Mouse (Mus musculus) lung, postnatal 14 days (tissue): ENCODE data around the gene Kbtbd13.
A peak's percentile ranks its signal among the peaks of the same experiment; 100 is the strongest.

Experiments used
- DNase-seq: peaks from one replicate; pipeline ENCODE4 v3.0.0; 2021

The Kbtbd13 gene

DNA sequence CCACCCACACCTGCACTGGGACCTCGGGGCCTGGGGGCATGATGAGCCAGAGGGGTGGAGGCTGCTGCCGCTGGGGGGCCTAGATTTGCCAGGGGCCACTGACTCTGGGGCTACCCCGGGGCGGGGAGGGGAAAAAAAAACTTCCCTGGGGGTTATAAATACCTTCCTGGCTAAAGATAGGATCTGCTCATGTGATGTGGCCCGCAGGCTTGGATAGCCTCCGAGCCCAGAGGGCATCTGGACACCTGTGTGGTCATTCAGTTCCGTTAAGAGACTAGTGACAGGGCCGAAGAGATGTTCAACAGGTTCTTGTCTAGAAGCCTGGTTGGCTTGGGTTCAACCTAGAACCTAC is at the start of gene Kbtbd13:
TSS of gene Kbtbd13 (minus strand) at position 40 of the 352 bp plus-strand sequence.
- DNase-seq, result no peak

DNA sequence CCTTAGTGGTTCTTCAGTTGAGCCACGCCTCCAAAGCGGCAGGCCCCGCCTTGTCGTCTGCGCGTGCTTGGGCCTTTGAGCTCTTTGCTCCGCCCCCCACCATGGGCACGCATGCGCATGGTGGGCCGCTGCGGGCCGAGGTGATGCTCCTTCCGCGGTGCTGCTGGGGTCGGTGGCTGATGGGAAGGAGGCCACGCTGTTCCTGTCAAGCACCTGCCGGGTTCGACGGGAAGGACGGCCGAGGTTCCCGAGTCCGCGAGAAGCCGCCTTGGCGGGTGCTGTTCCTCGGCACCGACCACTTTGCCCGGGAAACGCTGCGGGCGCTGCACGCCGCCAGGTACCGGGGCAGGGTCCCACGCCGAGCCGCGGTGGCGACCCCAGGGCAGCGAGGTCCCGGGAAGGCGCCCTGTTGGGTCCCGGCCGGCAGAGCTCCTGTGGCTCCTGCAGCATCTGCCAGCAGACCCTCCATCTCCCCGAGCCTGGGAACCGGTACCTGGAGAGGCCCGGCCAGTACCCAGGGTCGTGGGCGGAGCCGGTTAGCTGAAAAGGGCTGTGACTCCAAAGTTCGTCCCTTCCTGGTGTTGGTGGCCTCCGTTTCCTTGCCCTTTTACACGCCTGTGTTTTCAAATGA is 44.3 kb upstream of the Kbtbd13 start, which contains the start of gene Mtfmt:
TSS of gene Mtfmt (plus strand) at position 112 of the 631 bp plus-strand sequence.
- DNase-seq, result peak; percentile 95

- DNase-seq, result no peak
Observed at GRCm38 (mm10) chr9:65435211-65435610, 43.8 kb upstream of the Kbtbd13 start.

GRCm38 (mm10) chr9:65434140-65434539 is 42.7 kb upstream of the Kbtbd13 start:
- peak; percentile 49 for DNase-seq

DNA sequence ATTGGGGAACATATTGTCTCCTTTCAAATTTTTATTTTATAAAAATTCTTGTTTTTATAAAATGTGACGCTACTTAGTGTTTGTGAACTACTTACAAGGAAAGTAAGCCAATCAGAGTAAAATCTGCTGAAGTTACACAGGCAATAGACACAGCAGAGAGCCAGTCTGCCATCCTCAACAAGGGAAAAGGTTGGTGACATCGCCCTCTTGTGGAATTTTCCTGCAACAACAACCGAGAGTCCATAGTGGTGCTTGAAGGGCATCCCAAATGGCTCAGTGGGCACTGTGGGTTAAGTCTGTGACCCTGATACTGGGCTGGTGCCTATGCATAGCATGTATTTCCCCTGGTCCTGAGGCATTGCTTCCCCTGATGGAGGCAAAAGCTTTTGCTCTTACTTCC is 40.8 kb upstream of the Kbtbd13 start:
- DNase-seq, result peak; percentile 89

- DNase-seq, result no peak
Observed at GRCm38 (mm10) chr9:65430921-65431320, 39.5 kb upstream of the Kbtbd13 start.

GRCm38 (mm10) chr9:65430401-65430800 is 38.9 kb upstream of the Kbtbd13 start:
- no peak for DNase-seq

DNA sequence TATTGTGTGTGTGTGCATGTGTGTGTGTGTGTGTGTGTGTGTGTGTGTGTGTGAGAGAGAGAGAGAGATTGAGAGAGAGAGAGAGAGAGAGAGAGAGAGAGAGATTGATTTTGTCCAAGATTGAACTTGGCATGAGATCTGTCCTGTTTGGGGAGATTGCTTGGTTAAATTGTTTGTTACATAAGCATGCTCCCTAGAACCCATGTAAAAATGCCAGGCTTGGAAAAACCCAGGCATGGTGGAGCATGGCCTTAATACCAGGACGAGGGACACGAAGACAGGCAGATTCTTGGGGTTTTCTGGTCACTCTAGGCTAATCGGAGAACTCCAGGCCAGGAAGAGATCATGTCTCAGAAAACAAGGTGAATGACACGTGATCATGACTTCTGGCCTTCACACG is 36.6 kb upstream of the Kbtbd13 start:
- no peak for DNase-seq

DNA sequence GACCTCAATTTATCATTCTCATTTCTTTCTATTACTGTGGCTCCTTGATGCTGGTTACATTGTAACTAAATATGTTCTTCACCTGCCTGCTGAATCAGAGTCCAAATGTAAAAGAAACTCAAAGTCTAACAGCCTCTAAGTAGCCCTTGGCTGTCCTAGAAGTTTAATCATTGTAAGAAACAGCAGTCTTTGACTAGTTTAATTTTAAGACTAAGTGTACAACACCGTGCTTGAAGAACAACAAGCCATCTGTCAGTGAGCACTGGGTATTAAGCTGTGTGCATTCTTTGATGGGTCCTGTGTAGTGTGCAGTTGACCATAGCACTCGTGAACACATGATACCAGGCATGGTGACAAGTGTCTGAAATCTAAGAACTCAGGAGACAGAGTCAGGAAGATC is 36.1 kb upstream of the Kbtbd13 start:
- no peak for DNase-seq

- DNase-seq, result no peak
Observed at GRCm38 (mm10) chr9:65424393-65424792, 32.9 kb upstream of the Kbtbd13 start.

DNA sequence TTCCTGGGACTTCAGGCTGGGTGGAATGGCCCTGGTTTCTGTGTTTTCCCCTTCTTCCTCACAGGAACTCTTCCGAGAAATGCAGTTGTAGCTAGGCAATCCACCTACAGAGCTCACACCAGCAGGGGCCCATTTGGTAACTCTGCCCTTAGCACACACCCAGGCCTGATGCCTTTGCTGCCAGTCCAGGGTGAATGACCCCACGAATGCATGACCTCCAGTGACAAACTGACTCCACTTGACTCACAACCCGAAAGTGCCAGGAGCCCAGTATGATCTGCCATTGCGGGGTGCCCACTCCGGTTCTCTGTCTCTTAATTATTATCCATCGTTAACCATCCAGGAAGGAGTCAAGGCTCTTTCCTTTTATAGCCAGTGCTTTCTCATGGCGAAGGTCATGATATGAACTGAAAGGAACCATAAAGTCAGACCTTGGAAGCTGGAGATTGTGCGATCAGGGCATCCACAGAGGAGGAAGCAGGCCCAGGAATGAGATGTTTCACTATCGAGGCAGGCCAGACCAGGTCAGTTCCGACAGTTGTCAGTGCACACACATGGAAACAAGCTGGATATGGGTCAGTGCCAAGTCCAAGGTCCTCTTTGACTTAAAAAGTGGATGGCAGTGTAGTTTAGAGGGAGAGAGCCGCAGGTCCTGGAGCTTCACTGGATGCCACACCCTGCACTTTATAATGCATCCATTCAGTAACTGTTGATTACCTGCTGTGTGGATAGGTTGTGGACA is 31.5 kb upstream of the Kbtbd13 start, which contains the start of gene Slc51b:
TSS of gene Slc51b (minus strand) at position 196 of the 742 bp plus-strand sequence.
- no peak for DNase-seq

- DNase-seq, result no peak
Observed at GRCm38 (mm10) chr9:65419633-65420032, 28.2 kb upstream of the Kbtbd13 start.

DNA sequence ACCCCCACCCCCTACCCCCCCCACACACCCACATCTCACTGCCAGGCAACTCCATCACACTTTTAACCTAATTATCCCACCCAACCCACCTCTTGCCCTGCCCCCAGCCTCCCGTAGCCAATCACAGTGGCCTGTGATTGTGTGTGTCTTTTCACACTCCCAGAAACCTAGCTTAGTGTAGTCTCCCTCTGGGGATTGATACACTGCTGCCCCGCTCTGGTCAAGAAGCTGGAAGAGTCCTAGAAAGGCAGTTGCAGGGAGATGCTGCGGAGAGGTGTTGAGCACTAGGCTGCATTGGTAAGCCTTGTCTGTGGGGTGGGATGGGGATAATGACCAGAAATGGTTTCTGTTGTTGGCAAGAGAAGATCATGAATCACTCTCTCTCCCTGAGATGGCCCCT is 26.3 kb upstream of the Kbtbd13 start:
- no peak for DNase-seq

DNA sequence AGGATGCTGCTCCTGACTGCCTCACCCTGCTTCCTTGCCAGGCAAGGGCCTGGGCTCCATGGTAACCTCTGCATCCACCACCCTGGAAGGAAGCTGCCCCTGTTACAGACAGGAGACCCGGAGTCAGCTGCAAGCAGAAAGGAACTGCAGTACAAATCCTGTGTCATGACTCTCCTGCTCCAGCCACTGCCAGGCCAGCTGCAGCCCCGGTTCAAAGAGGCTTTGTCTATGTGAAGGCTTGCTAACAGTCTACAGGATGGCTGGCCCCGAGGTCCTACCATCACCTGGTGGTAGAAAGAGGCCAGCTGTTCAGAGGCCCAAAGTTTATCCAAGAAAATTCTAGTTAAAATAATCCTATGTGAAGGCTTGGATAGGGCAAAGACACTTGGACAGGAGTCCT is 19.9 kb upstream of the Kbtbd13 start:
- DNase-seq, result no peak

DNA sequence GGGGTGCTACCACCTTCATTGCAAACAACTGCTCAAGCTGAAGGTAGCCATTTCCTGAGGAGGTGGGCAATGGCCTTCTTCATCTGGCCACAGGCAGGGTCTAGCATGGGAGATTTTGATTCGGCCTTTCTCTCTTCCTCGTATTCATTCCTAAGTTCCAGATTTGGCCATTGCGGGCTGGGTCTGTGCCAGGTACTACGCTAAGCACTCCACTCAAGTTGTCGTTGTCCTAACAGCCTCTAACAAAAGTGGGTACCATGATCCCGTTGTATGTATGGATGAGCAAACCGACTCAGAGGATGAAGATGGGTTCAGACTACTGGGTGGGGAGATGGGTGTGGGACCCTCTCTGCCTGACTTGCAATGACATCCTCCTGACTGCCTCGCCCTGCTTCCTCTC is 18.9 kb upstream of the Kbtbd13 start:
- DNase-seq, result no peak

- DNase-seq, result peak; percentile 62
Observed at GRCm38 (mm10) chr9:65408871-65409295, 17.4 kb upstream of the Kbtbd13 start.

DNA sequence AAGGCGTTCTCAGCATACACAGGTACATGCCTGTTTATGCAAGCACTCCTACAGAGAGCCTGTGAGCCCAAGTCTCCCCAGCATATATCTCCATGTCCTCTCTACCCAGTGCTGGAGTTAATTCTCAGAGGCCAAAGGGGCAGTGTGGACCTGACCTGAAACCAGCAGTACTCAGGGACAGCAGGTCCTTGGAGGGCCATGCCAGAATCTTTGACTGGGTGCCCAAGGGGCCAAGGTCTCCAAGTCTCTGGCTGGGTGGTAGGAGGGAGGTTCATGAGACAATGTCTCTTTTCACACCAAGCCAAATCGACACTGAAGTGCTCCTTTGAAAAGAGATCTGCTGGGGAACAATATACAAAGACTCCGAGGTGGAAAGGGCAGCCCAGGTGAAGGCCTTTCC is 16.4 kb upstream of the Kbtbd13 start:
- DNase-seq, result no peak

DNA sequence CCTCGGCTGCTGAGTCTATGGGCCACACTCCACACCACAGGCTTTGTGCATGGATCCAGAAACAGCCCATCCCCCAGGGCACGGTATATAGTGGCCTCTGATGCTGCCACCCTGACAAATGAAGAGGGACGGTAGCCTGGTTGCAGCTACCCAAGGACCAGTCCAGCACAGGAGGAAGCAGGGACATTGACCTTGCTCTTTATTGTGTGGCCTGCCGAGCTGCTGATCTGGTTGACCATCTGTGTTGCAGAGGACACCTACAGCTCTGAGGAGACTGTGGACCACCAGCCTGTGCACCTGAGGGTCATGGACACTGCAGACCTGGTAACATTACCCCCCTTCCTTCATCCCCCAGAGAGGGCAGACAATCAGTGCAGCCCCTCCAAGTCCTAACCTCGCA is 15.9 kb upstream of the Kbtbd13 start:
- DNase-seq, result no peak

DNA sequence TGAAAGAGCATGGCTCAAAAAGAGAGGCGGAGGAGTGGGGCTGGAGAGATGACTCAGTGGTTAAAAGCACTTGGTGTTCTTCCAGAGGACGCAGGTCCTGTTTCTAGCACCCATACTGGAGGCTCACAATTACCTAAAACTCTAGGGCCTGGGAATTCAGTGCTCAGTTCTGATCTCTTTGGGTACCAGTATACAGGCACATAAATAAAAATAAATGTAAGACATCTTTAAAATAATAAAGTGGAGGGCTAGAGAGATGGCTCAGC is 13.7 kb upstream of the Kbtbd13 start:
- no peak for DNase-seq

DNA sequence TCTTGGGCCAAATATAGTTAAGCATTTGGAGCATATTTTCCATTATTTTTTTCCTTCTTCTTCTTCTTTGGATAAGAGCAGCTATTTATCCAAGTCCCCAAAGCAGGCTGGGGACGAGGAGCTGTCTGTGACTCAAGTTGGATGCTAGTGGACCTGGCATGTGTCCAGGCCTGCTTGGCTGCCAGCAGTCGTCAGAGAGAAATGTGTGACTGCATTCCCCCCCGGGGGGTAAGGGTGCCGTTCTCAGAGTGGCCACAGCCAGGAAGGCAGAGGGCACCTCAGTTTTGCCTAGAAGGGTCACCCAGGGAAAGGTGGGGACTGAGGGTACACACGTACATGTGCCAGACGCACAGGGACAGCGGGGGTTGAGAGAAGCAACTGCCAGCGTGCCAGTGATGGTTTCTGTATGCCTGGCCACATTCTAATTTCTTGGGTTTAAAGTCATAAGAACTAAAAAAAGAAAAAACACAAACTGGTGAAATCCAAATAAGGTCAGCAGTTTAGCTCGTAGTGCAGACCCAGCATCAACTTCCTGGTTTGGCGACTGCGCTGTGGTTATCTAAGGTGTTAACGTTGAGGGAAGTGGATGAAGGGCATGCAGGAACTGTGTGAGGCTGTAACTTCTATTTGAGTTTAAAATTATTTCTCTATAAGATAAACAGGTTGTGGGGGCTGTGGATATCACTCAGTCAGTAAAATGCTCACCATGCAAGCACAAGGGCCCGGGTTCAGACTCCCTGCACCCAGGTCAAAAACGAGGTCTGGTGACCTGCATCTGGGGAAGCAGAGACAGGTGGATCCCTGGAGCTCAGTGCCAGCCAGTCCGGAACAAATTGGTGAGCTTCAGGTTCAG is 13.1 kb upstream of the Kbtbd13 start:
- peak; percentile 92 for DNase-seq

DNA sequence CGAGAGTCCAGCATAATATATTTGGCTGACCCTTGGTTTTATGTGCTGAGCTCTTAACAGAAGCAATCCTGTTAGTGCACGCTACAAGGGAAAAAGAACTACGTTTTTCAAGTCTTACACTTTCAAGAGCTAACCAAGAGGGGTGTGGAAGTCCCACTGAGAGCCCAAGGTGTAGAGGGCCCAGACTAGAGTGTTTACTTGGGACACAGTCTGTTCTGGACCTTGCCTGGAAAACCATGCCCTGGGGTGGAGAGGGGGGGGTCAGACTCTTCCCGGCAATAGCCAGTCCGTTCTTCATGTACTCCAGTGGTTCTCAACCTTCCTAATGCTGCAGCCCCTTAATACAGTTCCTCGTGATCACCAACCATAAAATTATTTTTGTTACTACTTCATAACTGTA is 8.5 kb upstream of the Kbtbd13 start:
- DNase-seq, result no peak

DNA sequence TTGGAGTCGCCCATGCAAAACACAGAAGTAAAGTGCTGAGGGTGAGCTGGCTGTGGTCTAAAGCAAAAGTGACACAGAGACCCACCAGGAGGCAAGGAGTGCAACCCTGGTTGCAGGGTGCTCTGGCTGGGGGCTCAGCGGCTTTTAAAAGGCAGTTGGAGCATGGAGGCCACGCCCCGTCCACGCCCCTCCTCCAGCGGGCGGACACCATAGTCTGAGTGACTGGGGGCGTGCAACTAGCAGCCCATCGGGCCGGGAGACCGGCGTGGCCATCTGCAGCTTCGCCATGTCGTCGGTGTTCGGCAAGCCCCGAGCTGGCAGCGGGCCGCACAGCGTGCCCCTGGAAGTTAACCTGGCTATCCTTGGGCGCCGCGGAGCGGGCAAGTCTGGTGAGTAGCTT is 6.8 kb upstream of the Kbtbd13 start, which contains the start of gene Rasl12:
TSS of gene Rasl12 (plus strand) at position 228 of the 400 bp plus-strand sequence.
- DNase-seq, result peak; percentile 85

DNA sequence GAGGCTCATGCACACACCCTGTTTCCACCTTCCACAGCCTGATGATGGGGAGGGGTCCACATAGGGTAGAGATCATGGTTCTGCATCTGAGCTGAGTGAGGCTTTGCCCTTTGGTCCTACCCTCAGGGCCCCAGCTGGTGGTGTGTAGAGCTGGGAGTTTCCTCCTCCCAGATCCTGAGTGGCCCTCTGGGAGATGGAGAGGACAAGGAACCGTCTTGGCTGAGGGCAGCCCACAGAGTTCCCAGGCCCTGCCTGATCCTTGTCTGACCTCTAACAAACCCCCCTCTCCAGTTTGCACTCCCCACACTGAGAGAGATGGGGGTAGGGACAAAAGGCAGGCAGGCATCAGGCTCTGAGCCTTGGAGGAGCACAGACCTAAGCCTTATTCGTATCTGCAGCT is 2.9 kb upstream of the Kbtbd13 start:
- DNase-seq, result no peak

GRCm38 (mm10) chr9:65393606-65394005 is 2.2 kb upstream of the Kbtbd13 start:
- DNase-seq, result no peak
